Mouse (Mus musculus) embryonic facial prominence, embryonic 11.5 days (tissue): ENCODE results near the gene Vps25. TPM values are rescaled to one million over a fixed set of nuclear protein-coding genes. Genes with fewer than 3 reads are reported as not detected.

Source experiments
- ATAC-seq: fragments of 200-750 bp; cut with Nextera tagmentation; replicated peaks from 2 replicates; pipeline ENCODE4 v1.8.0; 2017; ENCODE audit warnings: low read depth; ENCODE audit not compliant: insufficient number of reproducible peaks, low FRiP score, low TSS enrichment
- DNase-seq: peaks from one replicate; pipeline ENCODE4 v3.0.0-alpha.2; 2015; ENCODE audit warnings: low spot score
- H3K27ac ChIP-seq: fragments of 300-500 bp; sonication (generic); replicated peaks from 2 replicates; pipeline ENCODE4 v1.5.1; 2014; ENCODE audit warnings: mild to moderate bottlenecking, low read depth, low read length, control low read depth
- H3K27me3 ChIP-seq: fragments of 300-500 bp; sonication (generic); 2 replicates; pipeline ENCODE4 v1.6.1; 2014; ENCODE audit warnings: mild to moderate bottlenecking, low read length, moderate library complexity, mixed read lengths; ENCODE audit not compliant: control insufficient read depth, insufficient read depth
- H3K36me3 ChIP-seq: fragments of 300-500 bp; sonication (generic); replicated peaks from 2 replicates; pipeline ENCODE4 v1.6.1; 2014; ENCODE audit warnings: low read depth, mild to moderate bottlenecking, low read length, moderate library complexity, mixed read lengths; ENCODE audit not compliant: control insufficient read depth, insufficient read depth
- H3K4me1 ChIP-seq: fragments of 300-500 bp; sonication (generic); 2 replicates; pipeline ENCODE4 v1.6.1; 2014; ENCODE audit warnings: low read length, mixed read lengths; ENCODE audit not compliant: control insufficient read depth, insufficient read depth
- H3K4me2 ChIP-seq: fragments of 300-500 bp; sonication (generic); 2 replicates; pipeline ENCODE4 v1.6.1; 2014; ENCODE audit warnings: low read depth, mild to moderate bottlenecking, control low read depth, low read length, moderate library complexity
- H3K4me3 ChIP-seq: fragments of 300-500 bp; sonication (generic); 2 replicates; pipeline ENCODE4 v1.5.1; 2014; ENCODE audit warnings: low read depth, low read length, control low read depth
- H3K9ac ChIP-seq: fragments of 300-500 bp; sonication (generic); replicated peaks from 2 replicates; pipeline ENCODE4 v1.6.1; 2014; ENCODE audit warnings: mild to moderate bottlenecking, control low read depth, low read length
- H3K9me3 ChIP-seq: fragments of 300-500 bp; sonication (generic); replicated peaks from 2 replicates; pipeline ENCODE4 v1.6.1; 2016; ENCODE audit warnings: mild to moderate bottlenecking, low read length, inconsistent platforms, mixed read lengths; ENCODE audit not compliant: control insufficient read depth
- WGBS: fragments of 180-500 bp; shearing (Covaris S2); extraction: QIAGEN DNeasy Blood & Tissue Kit; methylation state at CpG from one replicate; pipeline ENCODE4 v1.1.7; 2014; 5-methylcytosine and 5-hydroxymethylcytosine counted together
- polyA plus RNA-seq: library from polyadenylated mRNA; unstranded; fragments of >200 nt; fragmentation: Nextera tagmentation; extraction: Ambion mirVana; gene quantifications from 2 replicates; pipeline ENCODE4 v1.2.1, GENCODE M21; 2014

The Vps25 gene
- polyA plus RNA-seq, 1 experiment from 2014 or later: 114 TPM

DNA sequence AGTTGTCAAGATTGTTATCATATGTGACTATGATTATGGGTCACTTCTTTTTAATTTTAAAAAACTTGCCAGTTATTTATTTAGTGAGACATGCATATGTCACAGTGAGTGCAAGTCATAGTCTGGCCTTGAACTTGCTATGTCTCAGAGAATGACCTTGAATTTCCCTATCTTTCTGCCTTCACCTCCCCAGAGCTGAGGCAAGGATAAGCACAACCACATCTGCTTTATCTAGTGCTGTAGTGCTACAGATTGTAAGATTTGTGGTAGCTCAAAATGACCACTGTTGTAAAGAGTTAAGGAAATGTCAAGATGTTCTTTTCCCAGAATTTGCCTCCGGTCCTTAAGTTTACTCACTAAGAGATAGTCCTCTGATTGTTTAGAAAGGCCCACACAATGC lies 20.3 kb upstream of the Vps25 start:
- Histone ChIP-seq H3K36me3 (no peaks in the 10 kb centered on the region), H3K9me3 (no peaks in the 10 kb centered on the region), H3K4me3 (no peak overlapping the region), H3K4me2 (no peak overlapping the region), H3K27ac (no peak overlapping the region), H3K4me1 (peaks cover 13% of the 10 kb centered on the region), H3K9ac (no peak overlapping the region), H3K27me3 (no peaks in the 10 kb centered on the region)
- DNase-seq (no peak), ATAC-seq (no peak)
- WGBS: 94% methylated on average over 1 of the region's 1 CpGs

DNA sequence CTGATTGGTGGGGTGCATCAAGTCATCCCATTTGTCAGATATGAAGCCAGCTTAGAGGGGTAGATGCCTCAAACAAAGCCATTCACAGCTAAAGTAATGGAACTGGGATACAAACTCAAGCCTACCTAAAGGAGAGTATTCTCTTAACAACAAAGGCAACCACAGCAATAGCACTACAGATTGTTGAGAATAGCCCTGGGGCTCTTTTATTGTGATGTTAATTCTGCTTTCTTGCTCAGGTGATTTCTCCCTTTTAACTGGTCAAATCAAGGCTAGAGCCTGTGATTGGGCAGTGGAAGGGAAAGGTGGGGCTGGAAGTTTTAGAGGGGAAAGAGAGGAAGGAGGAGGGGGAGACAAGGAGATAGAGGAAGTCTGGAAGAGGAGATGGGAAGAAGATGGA lies 19.4 kb upstream of the Vps25 start:
- Histone ChIP-seq H3K4me1 (peaks cover 13% of the 10 kb centered on the region), H3K27me3 (no peaks in the 10 kb centered on the region), H3K27ac (no peak overlapping the region), H3K9ac (no peak overlapping the region), H3K4me3 (no peak overlapping the region), H3K9me3 (no peaks in the 10 kb centered on the region), H3K36me3 (no peaks in the 10 kb centered on the region), H3K4me2 (no peak overlapping the region)
- no peak for DNase-seq
- no peak for ATAC-seq

DNA sequence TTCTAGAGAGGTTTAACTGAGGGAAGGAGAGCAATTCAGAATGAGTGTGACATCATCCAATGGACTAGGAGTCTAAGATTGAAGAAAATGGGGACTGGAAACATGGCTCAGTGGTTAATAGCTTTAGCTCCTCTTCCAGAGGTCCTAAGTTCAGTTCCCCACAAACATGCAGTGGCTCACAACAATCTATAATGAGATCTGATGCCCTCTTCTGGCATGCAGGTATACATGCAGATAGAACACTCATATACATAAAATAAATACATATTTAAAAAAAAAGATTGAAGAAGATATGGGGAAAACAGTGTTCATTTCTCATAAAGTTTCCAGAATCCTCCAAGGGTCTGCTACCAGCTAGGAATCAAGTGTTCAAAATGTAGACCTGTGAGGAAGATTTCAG lies 18.1 kb upstream of the Vps25 start:
- ATAC-seq (no peak), DNase-seq (no peak)
- H3K9ac ChIP-seq: no peak overlapping the region
- no peak overlapping the region for H3K27ac ChIP-seq
- no peaks in the 10 kb centered on the region for H3K27me3 ChIP-seq
- H3K9me3 ChIP-seq: no peaks in the 10 kb centered on the region
- no peak overlapping the region for H3K4me2 ChIP-seq
- H3K36me3 ChIP-seq: no peaks in the 10 kb centered on the region
- peaks cover 8% of the 10 kb centered on the region for H3K4me1 ChIP-seq
- no peak overlapping the region for H3K4me3 ChIP-seq

DNA sequence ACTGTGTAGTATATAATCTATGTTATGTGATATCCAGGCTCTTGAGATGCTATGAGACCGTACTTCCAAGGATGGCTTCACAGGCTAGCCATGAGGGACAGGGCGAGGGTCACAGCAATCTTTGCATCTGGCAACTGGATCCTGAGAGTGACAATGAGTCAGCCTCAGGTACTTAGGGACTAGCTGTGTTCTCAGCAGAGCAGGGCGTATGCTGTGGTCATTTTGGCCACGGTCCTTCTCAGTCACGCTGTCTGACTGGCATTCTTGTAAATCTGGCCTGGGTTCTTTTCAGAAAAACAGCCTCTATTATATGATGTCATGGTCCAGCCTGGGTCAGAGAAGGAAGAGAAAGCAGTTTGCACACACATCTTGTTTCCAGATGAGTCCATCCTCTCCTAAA lies 16.7 kb upstream of the Vps25 start:
- Histone ChIP-seq H3K9ac (no peak overlapping the region), H3K36me3 (no peaks in the 10 kb centered on the region), H3K4me3 (no peak overlapping the region), H3K4me1 (no peaks in the 10 kb centered on the region), H3K4me2 (no peak overlapping the region), H3K9me3 (no peaks in the 10 kb centered on the region), H3K27ac (no peak overlapping the region), H3K27me3 (no peaks in the 10 kb centered on the region)
- ATAC-seq (no peak), DNase-seq (no peak)
- WGBS: 93% methylated on average over 5 of the region's 5 CpGs

DNA sequence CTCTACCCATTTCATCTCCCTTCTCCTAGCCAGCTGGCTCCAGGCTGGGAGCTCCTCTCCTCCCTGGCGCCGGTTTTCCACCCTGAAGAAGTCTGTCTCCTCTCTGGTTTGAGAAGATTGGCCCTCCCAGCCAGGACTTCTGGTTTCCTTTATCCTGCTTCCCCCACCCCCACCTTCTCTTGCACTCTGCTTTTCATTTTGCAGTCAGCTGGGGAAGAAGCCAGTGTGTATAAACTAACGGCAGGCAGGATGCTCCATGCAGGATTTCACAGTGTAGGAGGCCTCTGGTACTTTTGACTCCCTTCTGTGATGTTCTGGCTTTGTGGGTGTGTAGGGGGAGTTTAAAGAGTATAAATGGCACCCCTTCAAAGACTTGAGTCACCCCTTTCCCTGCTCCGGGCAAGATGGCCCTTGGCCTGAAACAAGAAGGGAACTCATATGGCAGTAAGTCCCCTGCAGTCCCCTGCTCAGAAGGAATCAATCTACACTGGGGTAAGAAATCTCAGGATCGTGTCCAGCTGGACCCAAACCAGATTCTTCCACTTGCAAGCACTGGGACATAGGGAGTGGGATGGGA lies 15.3 kb upstream of the Vps25 start:
- H3K9me3 ChIP-seq: no peaks in the 10 kb centered on the region
- H3K27ac ChIP-seq: peak overlapping the region; percentile 43; the same call in 1 of the 2 replicates
- 34% methylated on average over 5 of the region's 5 CpGs for WGBS
- H3K9ac ChIP-seq: peak overlapping the region; percentile 7; the same call in 1 of the 2 replicates
- ATAC-seq (no peak), DNase-seq (peak; percentile 64)
- no peaks in the 10 kb centered on the region for H3K27me3 ChIP-seq
- no peak overlapping the region for H3K4me3 ChIP-seq
- H3K36me3 ChIP-seq: no peaks in the 10 kb centered on the region
- H3K4me2 ChIP-seq: no peak overlapping the region
- H3K4me1 ChIP-seq: no peaks in the 10 kb centered on the region

DNA sequence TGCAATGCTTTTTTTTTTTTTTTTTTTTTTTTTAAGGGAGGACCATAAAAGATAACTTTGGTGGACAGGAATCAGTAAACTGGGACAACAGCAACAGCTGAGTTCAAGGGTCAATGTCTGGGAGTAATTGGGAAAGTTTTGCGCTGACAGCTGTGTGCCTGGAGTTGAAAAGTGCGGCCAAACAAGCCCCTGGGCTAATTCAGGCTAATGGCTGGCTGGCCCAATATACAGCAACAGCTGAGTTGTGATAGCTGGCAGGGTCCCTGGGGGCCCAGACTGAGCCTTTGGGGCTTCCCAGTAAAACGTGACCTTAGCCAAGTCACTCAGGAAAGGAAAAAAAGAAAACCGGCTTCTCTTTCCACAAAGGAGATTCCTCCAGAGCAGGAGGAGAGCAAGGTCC lies 8.4 kb upstream of the Vps25 start:
- H3K9me3 ChIP-seq: no peaks in the 10 kb centered on the region
- peaks cover 7% of the 10 kb centered on the region; the same call in 1 of the 2 replicates for H3K27me3 ChIP-seq
- H3K4me2 ChIP-seq: no peak overlapping the region; the same call in 1 of the 2 replicates
- ATAC-seq (no peak), DNase-seq (peak; percentile 75)
- no peak overlapping the region for H3K4me3 ChIP-seq
- peaks cover 3% of the 10 kb centered on the region; the same call in 1 of the 2 replicates for H3K4me1 ChIP-seq
- H3K36me3 ChIP-seq: no peaks in the 10 kb centered on the region
- no peak overlapping the region for H3K9ac ChIP-seq
- 6% methylated on average over 4 of the region's 4 CpGs for WGBS
- H3K27ac ChIP-seq: no peak overlapping the region

DNA sequence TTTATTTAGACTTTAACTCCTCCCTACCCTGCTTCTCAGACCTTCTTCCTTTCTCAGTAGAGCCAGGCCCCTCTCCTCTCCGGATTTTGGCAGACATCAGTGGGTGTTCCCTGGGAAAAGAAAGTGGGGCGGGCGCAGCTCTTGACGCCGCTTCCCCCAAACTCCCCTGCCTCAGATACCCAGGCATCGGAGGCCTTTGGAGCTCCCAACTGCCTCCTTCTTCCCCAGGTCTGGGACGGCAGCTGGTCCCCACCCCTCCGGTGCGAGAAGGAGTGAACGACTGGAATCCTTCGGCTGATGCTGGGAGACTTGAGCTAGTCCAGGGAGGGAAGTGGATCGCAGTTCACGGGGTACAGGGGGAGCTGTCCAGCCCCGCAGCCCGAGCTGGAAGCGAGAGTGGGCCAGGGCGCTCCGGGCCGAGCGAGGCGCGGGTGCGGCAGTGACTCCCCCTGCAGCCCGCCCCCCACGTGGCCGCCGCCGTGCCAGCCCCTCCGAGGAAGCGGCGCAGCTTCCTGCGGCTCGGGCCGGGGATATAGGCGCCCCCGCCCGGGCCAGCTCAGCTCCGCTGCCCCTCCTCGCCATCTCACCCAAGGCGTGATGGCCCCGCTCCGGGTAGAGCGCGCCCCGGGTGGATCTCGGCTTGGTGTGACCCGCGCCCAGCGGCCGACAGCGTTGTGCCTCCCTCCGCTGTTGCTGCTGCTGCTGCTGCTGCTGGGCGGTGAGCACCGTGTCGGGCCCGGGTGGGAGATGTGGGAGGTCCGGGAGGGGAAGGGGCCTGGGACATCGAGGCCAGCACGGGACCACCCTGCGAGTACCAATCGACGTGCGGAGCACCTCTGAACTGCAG lies 7.4 kb upstream of the Vps25 start, which contains the start of gene Ramp2:
TSS of gene Ramp2 (plus strand) at position 174 of the 847 bp plus-strand sequence.
- Histone ChIP-seq H3K27ac (peak within 1 kb of the TSS; percentile 47), H3K27me3 (peaks cover 7% of the 10 kb centered on the region; the same call in 1 of the 2 replicates), H3K36me3 (no peaks in the 10 kb centered on the region), H3K9ac (peak within 1 kb of the TSS; percentile 77), H3K4me3 (peak within 1 kb of the TSS; percentile 62), H3K4me2 (peak within 1 kb of the TSS; percentile 99), H3K4me1 (peaks cover 3% of the 10 kb centered on the region; the same call in 1 of the 2 replicates), H3K9me3 (no peaks in the 10 kb centered on the region)
- WGBS: under 1% methylated on average over 57 of the region's 63 CpGs
- ATAC-seq: peak; percentile 71
- peak; percentile 61 for DNase-seq

DNA sequence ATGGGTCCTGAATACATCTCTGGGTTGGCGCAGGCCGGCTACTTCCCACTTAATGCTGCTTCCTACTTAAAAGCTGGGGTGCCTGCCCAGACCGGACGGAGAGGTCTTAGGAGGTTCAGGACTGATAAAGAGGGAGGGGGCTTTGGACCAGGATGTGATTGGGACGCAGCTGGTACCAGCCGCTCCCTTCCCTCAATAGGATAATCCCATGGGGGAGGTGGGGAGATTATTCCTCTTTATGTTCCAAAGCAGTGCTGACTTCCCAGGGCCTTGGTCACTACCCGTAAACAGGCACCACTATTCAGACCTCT lies 6.8 kb upstream of the Vps25 start:
- 5% methylated on average over 7 of the region's 7 CpGs for WGBS
- no peaks in the 10 kb centered on the region for H3K36me3 ChIP-seq
- peak overlapping the region; percentile 47; the same call in 1 of the 2 replicates for H3K27ac ChIP-seq

More for the DNA sequence above, 6.8 kb upstream of the Vps25 start:
- peak overlapping the region; percentile 77 for H3K9ac ChIP-seq
- peaks cover 7% of the 10 kb centered on the region; the same call in 1 of the 2 replicates for H3K27me3 ChIP-seq
- peak overlapping the region; percentile 99 for H3K4me2 ChIP-seq
- peaks cover 3% of the 10 kb centered on the region; the same call in 1 of the 2 replicates for H3K4me1 ChIP-seq
- ATAC-seq (no peak), DNase-seq (no peak)
- no peaks in the 10 kb centered on the region for H3K9me3 ChIP-seq
- H3K4me3 ChIP-seq: peak overlapping the region; percentile 62
